Mouse (Mus musculus): ENCODE measurements around the gene Nup155.

The Nup155 gene

GRCm38 (mm10) chr15:8190435-8190834 is 81.4 kb downstream of the Nup155 start:
- DNase-seq (ENCODE audit: low spot score): no peak

GRCm38 (mm10) chr15:8200317-8200716 is 91.2 kb downstream of the Nup155 start:
- DNase-seq (ENCODE audit: low spot score): no peak

GRCm38 (mm10) chr15:8208362-8208761 is 99.3 kb downstream of the Nup155 start:
- DNase-seq (ENCODE audit: low spot score): no peak
